Mouse (Mus musculus) erythroblast, embryonic 14.5 days (primary cell): ENCODE measurements around the gene Misp.

Experiments used
- GATA1 ChIP-seq: IDR thresholded peaks from 2 replicates; pipeline ENCODE4 v1.6.1; 2012; ENCODE audit warnings: low read length, inconsistent platforms, mixed read lengths
- TAL1 ChIP-seq: IDR thresholded peaks from 3 replicates; pipeline ENCODE4 v1.6.1; 2012; ENCODE audit warnings: low read length, inconsistent platforms, mixed read lengths

DNA sequence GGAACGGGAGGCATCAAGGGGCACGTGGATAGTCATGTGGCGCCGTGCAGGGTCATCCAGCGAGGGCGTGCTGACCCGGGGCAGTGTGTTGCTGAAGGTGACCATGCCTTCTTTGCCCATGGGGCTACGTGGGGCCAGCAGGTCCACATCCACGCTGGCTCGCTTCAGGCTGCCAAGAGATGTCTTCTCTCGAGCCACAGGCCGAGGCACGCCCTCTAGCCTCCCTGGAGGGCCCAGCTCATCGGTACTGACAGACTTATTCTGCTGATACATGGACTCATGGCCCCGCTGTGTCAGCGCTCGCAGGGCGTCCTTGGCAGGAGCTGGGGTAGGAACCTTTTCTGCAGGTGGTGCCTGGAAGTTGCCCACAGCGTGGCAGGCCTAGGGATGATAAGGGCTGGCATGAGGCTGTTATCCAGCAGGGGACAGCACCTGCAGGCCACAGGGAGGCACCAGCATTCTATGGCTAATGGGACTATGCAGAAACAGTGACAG, 45.1 kb downstream of the Misp start:
- no peak for TF ChIP-seq TAL1
- TF ChIP-seq GATA1, result no peak
